Mouse (Mus musculus) intestine, embryonic 14.5 days (tissue): ENCODE measurements around the gene Ugt1a6a. TPM values are rescaled to one million over a fixed set of nuclear protein-coding genes. Genes with fewer than 3 reads are reported as not detected.

Experiments
- ATAC-seq: fragments of 200-750 bp; cut with Nextera tagmentation; replicated peaks from 2 replicates; pipeline ENCODE4 v1.8.0; 2017; ENCODE audit warnings: low read depth, moderate number of reproducible peaks, moderate TSS enrichment, moderate library complexity; ENCODE audit not compliant: low FRiP score, low TSS enrichment
- DNase-seq: peaks from one replicate; pipeline ENCODE4 v3.0.0-alpha.2; 2018; ENCODE audit warnings: low spot score
- H3K27ac ChIP-seq: fragments of 300-500 bp; sonication (generic); 2 replicates; pipeline ENCODE4 v1.5.1; 2014; ENCODE audit warnings: low read depth, mild to moderate bottlenecking, control low read depth
- H3K27me3 ChIP-seq: fragments of 300-500 bp; sonication (generic); replicated peaks from 2 replicates; pipeline ENCODE4 v1.6.1; 2014; ENCODE audit warnings: low read length, control low read depth; ENCODE audit not compliant: control insufficient read depth, insufficient read depth
- H3K36me3 ChIP-seq: fragments of 300-500 bp; sonication (generic); 2 replicates; pipeline ENCODE4 v1.6.1; 2014; ENCODE audit warnings: low read length, control low read depth; ENCODE audit not compliant: control insufficient read depth, insufficient read depth
- H3K4me1 ChIP-seq: fragments of 300-500 bp; sonication (generic); replicated peaks from 2 replicates; pipeline ENCODE4 v1.6.1; 2014; ENCODE audit warnings: low read length, control low read depth, mixed read lengths; ENCODE audit not compliant: control insufficient read depth, insufficient read depth
- H3K4me2 ChIP-seq: fragments of 300-500 bp; sonication (generic); 2 replicates; pipeline ENCODE4 v1.6.1; 2014; ENCODE audit warnings: low read length
- H3K4me3 ChIP-seq: fragments of 300-500 bp; sonication (generic); 2 replicates; pipeline ENCODE4 v1.5.1; 2014; ENCODE audit warnings: low read depth, low read length, control low read depth, mixed read lengths
- H3K9ac ChIP-seq: fragments of 300-500 bp; sonication (generic); 2 replicates; pipeline ENCODE4 v1.6.1; 2014; ENCODE audit warnings: mild to moderate bottlenecking, low read length
- H3K9me3 ChIP-seq: fragments of 300-500 bp; sonication (generic); 2 replicates; pipeline ENCODE4 v1.6.1; 2016; ENCODE audit warnings: low read length, control low read depth; ENCODE audit not compliant: control insufficient read depth
- WGBS: fragments of 180-500 bp; shearing (Covaris S2); extraction: QIAGEN DNeasy Blood & Tissue Kit; methylation state at CpG from one replicate; pipeline ENCODE4 v1.1.7; 2014; 5-methylcytosine and 5-hydroxymethylcytosine counted together
- polyA plus RNA-seq: library from polyadenylated mRNA; unstranded; fragments of >200 nt; fragmentation: Nextera tagmentation; extraction: Ambion mirVana; gene quantifications from 2 replicates; pipeline ENCODE4 v1.2.1, GENCODE M21; 2014

Ugt1a6a gene
- polyA plus RNA-seq, 1 experiment from 2014 or later, result 7.5 TPM

DNA sequence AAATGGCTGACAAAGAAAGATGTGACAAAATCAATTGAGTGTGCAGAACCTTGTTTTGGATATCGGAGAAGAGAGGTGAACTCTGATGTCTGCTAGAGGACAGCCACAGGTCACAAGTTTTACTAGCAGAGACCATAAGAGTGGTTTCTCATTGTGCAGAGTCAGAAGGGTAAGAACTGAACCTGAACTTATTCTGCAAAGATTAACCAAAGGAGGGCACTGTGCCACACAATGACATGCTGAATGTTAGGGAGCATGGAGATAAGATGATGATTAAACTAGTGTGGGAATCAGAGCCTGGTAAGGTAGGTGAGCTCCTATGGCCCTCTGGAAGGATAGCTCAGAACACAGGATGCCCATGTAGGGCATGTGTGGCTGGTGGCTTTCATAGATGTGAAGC, 61.1 kb downstream of the Ugt1a6a start:
- DNase-seq (no peak), ATAC-seq (no peak)
- Histone ChIP-seq H3K36me3 (no peaks in the 10 kb centered on the region), H3K27me3 (no peaks in the 10 kb centered on the region), H3K4me3 (no peak overlapping the region), H3K9me3 (no peaks in the 10 kb centered on the region), H3K27ac (no peak overlapping the region), H3K4me1 (no peaks in the 10 kb centered on the region), H3K4me2 (no peak overlapping the region), H3K9ac (no peak overlapping the region)
- WGBS, result 83% methylated on average over 1 of the region's 1 CpGs

DNA sequence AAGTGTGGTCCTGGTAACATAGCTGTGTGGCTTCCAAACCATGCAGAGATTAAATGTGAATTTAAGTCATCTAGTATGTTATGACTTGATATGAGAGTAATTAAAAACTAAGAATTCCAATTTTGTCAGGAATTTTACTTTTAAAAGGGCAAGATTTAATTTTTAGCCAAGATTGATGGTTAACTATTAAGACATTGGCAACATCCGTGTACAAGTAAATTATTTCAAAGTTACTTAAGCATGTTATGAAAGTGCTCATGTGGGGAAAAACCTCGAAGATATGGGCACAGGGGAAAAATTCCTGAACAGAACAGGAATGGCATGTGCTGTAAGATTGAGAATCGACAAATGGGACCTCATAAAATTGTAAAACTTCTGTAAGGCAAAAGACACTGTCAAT, 62.8 kb downstream of the Ugt1a6a start:
- H3K9ac ChIP-seq, result no peak overlapping the region
- H3K9me3 ChIP-seq, result no peaks in the 10 kb centered on the region
- H3K27me3 ChIP-seq, result no peaks in the 10 kb centered on the region
- 78% methylated on average over 3 of the region's 3 CpGs for WGBS
- H3K27ac ChIP-seq, result no peak overlapping the region
- H3K36me3 ChIP-seq, result no peaks in the 10 kb centered on the region
- ATAC-seq (no peak), DNase-seq (no peak)
- no peaks in the 10 kb centered on the region for H3K4me1 ChIP-seq
- H3K4me3 ChIP-seq, result no peak overlapping the region
- no peak overlapping the region for H3K4me2 ChIP-seq

DNA sequence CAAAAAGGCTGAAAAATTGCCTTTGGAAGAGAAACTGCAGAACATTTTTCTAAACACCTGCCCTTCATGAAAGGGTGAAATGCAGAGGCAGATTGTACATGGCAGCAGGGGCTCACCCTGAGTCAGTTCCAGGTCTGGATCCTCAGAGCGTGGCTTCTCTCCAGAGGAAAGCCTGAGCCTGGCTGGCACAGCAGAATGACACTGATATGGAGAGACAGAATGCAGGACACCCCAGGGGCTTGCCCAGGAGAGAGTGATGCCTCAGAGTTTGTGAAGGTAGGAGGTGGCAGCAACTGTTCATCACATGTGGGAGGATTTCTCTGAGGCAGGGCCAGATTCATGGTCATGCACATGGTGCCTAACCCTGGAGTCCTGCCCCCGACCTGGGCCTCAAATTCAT, 65.4 kb downstream of the Ugt1a6a start:
- Histone ChIP-seq H3K36me3 (no peaks in the 10 kb centered on the region), H3K27ac (no peak overlapping the region), H3K4me3 (no peak overlapping the region), H3K9ac (no peak overlapping the region), H3K27me3 (no peaks in the 10 kb centered on the region), H3K4me1 (peaks cover under 1% of the 10 kb centered on the region; the same call in 1 of the 2 replicates), H3K4me2 (no peak overlapping the region), H3K9me3 (peaks cover 4% of the 10 kb centered on the region; the same call in 1 of the 2 replicates)
- ATAC-seq (no peak), DNase-seq (no peak)
- WGBS, result 54% methylated on average over 2 of the region's 2 CpGs

DNA sequence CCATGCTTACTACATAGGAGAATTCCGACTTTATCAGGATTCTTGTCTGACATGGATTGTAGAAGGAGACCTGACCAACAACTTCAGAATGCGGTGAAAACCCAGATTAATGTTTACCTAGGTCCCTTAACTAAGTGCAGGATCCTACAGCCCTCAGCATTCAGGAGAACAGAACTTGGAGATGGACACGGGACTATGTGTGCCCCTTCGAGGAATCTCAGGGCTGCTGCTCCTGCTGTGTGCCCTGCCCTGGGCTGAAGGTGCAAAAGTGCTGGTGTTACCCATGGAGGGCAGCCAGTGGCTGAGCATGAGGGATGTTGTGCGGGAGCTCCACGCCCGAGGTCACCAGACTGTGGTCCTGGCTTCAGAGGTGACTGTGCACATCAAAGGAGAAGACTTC, 65.8 kb downstream of the Ugt1a6a start, which contains the start of gene Ugt1a2:
TSS of gene Ugt1a2 (plus strand) at position 146 of the 400 bp plus-strand sequence.
- Histone ChIP-seq H3K9ac (no peak within 1 kb of the TSS), H3K4me1 (peaks cover 5% of the 10 kb centered on the region; the same call in 1 of the 2 replicates), H3K4me3 (no peak within 1 kb of the TSS), H3K27me3 (no peaks in the 10 kb centered on the region), H3K36me3 (no peaks in the 10 kb centered on the region), H3K27ac (no peak within 1 kb of the TSS), H3K9me3 (peaks cover 4% of the 10 kb centered on the region; the same call in 1 of the 2 replicates), H3K4me2 (no peak within 1 kb of the TSS)
- no peak for DNase-seq
- 70% methylated on average over 7 of the region's 7 CpGs for WGBS
- ATAC-seq, result no peak

DNA sequence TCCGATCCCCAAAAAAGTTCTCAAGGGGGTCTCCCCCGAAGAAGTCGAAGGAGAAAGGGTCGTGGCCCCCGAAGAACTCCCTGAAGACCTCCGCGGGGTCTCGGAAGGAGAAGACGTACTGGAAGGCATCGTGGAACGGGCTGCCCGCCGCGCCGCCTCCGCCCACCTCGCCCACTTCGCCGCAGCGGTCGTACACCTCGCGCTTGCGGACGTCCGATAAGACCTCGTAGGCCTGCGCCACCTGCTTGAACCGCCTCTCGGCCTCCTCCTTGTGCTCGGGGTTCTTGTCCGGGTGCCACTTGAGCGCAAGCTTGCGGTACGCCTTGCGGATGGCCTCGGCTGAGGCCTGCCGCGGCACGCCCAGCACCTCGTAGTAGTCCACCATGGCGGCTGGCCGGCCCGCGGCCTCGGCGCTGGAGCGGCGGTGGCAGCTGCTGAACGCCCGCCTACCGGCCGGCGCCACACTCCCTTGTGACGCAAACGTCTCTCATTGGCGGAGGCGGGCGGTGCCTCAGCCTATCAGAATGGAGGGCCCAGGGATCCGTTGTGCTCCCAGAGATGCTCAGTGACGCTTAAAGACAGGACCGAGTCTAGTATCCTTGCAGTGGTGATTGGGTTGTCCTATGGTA, 70.8 kb downstream of the Ugt1a6a start, which contains the start of gene Dnajb3:
TSS of gene Dnajb3 (minus strand) at position 489 of the 629 bp plus-strand sequence.
- no peak within 1 kb of the TSS for H3K27ac ChIP-seq
- DNase-seq, result peak; percentile 90
- no peaks in the 10 kb centered on the region for H3K27me3 ChIP-seq
- 6% methylated on average over 55 of the region's 62 CpGs for WGBS
- H3K36me3 ChIP-seq, result no peaks in the 10 kb centered on the region
- peak within 1 kb of the TSS; percentile 61 for H3K9ac ChIP-seq
- H3K4me1 ChIP-seq, result peaks cover 7% of the 10 kb centered on the region; the same call in 1 of the 2 replicates
- peak within 1 kb of the TSS; percentile 47 for H3K4me3 ChIP-seq
- H3K9me3 ChIP-seq, result peaks cover 4% of the 10 kb centered on the region; the same call in 1 of the 2 replicates
- peak within 1 kb of the TSS; percentile 76 for H3K4me2 ChIP-seq
- peak; percentile 97 for ATAC-seq

DNA sequence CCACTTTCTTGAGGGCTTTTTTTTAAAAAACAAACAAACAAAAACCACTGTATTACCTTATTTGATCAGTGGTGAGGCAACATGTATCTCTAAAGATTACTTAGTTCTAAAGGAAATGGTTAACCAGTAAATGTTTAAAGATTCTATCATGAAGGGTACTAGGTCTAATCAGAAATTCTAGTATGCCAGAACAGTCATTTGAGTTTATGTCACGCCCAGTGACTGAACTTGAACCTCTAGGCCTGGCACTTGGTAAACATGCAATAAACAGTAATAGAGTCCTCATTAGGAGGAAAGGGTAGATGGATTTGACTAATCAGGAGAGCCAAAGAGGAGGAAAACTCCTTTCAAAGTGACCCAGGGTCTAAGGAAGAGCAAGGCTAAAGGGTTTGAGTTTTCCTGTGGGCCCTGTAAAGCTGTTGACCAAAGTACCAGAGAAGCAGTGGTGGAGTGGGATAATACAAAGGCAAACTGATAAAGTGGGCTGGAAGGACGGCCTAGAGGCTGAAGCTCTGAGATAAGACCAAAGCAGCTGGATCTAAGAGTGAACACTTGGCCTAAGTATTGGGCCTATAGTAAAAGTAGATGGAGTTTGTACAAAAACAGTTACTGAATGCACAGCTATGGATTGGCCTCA, 72.4 kb downstream of the Ugt1a6a start:
- Histone ChIP-seq H3K4me3 (no peak overlapping the region), H3K9ac (no peak overlapping the region), H3K27ac (no peak overlapping the region), H3K9me3 (peaks cover 11% of the 10 kb centered on the region), H3K4me1 (peaks cover 7% of the 10 kb centered on the region; the same call in 1 of the 2 replicates), H3K27me3 (no peaks in the 10 kb centered on the region), H3K36me3 (no peaks in the 10 kb centered on the region), H3K4me2 (no peak overlapping the region)
- WGBS, result 70% methylated on average over 2 of the region's 2 CpGs
- DNase-seq (no peak), ATAC-seq (no peak)

DNA sequence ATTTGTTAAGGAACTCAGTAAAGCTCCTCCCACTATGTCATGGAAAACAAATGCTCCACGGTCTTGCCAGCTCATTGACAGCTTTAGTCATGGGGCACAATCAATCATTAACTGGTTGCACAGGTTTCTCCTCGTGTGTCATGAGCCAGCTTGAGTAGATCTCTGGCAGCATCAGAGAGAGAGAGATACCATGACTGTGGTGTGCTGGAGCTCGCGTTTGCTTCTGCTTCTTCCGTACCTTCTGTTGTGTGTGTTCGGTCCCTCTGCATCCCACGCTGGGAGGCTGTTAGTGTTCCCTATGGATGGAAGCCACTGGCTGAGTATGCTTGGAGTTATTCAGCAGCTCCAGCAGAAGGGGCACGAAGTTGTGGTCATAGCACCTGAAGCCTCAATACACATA, 77.2 kb downstream of the Ugt1a6a start, which contains the start of gene Ugt1a1:
TSS of gene Ugt1a1 (plus strand) at position 148 of the 400 bp plus-strand sequence.
- WGBS, result 67% methylated on average over 8 of the region's 8 CpGs
- no peak within 1 kb of the TSS for H3K9ac ChIP-seq
- DNase-seq (peak; percentile 65), ATAC-seq (peak; percentile 14)
- H3K27ac ChIP-seq, result no peak within 1 kb of the TSS
- no peaks in the 10 kb centered on the region for H3K36me3 ChIP-seq
- peaks cover 46% of the 10 kb centered on the region for H3K9me3 ChIP-seq
- H3K4me3 ChIP-seq, result no peak within 1 kb of the TSS
- no peak within 1 kb of the TSS for H3K4me2 ChIP-seq
- H3K27me3 ChIP-seq, result no peaks in the 10 kb centered on the region
- H3K4me1 ChIP-seq, result no peaks in the 10 kb centered on the region

DNA sequence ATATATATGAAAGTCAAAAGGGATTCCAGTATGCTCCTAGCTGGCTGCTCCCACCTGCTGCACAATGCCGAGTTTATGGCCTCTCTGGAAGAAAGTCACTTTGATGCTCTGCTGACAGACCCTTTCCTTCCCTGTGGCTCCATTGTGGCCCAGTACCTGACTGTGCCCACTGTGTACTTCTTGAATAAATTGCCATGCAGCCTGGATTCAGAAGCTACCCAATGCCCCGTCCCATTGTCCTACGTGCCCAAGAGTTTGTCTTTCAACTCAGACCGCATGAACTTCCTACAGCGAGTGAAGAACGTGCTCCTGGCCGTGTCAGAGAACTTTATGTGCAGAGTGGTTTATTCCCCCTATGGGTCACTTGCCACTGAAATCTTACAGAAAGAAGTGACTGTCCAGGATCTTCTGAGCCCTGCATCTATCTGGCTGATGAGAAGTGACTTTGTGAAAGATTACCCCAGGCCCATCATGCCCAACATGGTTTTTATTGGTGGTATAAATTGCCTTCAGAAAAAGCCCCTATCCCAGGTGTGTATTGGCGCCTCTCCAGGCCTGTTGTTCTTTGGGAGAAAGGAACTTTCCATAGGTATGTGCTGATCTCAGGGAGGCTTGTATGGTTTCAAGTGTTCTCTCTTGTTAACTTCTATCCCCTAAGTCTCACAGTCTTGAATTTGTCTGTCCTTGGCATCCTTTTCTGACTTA, 77.9 kb downstream of the Ugt1a6a start:
- Histone ChIP-seq H3K27me3 (no peaks in the 10 kb centered on the region), H3K4me2 (no peak overlapping the region), H3K9ac (no peak overlapping the region), H3K9me3 (peaks cover 51% of the 10 kb centered on the region), H3K36me3 (no peaks in the 10 kb centered on the region), H3K4me1 (no peaks in the 10 kb centered on the region), H3K4me3 (no peak overlapping the region), H3K27ac (no peak overlapping the region)
- 60% methylated on average over 8 of the region's 8 CpGs for WGBS
- DNase-seq (peak; percentile 52), ATAC-seq (no peak)
